Mouse (Mus musculus) liver, postnatal 0 days (tissue): ENCODE data around the gene Zfp661. TPM values are rescaled to one million over a fixed set of nuclear protein-coding genes. Genes with fewer than 3 reads are reported as not detected.

Experiments
- ATAC-seq: fragments of 200-750 bp; cut with Nextera tagmentation; 2 replicates; pipeline ENCODE4 v1.8.0; 2017; ENCODE audit warnings: mild to moderate bottlenecking, moderate library complexity
- DNase-seq: peaks from one replicate; pipeline ENCODE4 v3.0.0-alpha.2; 2016
- H3K27ac ChIP-seq: fragments of 300-500 bp; sonication (generic); 2 replicates; pipeline ENCODE4 v1.5.1; 2014; ENCODE audit warnings: antibody characterized with exemption, moderate library complexity, mild to moderate bottlenecking, low read depth
- H3K27me3 ChIP-seq: fragments of 300-500 bp; sonication (generic); 2 replicates; pipeline ENCODE4 v1.6.1; 2014; ENCODE audit warnings: low read length, control low read depth, mixed read lengths; ENCODE audit not compliant: insufficient read depth
- H3K36me3 ChIP-seq: fragments of 300-500 bp; sonication (generic); replicated peaks from 2 replicates; pipeline ENCODE4 v1.6.1; 2014; ENCODE audit warnings: mild to moderate bottlenecking, control low read depth, low read length, moderate library complexity, mixed read lengths; ENCODE audit not compliant: insufficient read depth
- H3K4me1 ChIP-seq: fragments of 300-500 bp; sonication (generic); 2 replicates; pipeline ENCODE4 v1.6.1; 2014; ENCODE audit warnings: antibody characterized with exemption, mild to moderate bottlenecking, control low read depth; ENCODE audit not compliant: insufficient read depth
- H3K4me2 ChIP-seq: fragments of 300-500 bp; sonication (generic); 2 replicates; pipeline ENCODE4 v1.6.1; 2014; ENCODE audit warnings: low read depth, mild to moderate bottlenecking, low read length, moderate library complexity, mixed read lengths
- H3K4me3 ChIP-seq: fragments of 300-500 bp; sonication (generic); 2 replicates; pipeline ENCODE4 v1.5.1; 2014; ENCODE audit warnings: low read depth, low read length
- H3K9ac ChIP-seq: fragments of 300-500 bp; sonication (generic); replicated peaks from 2 replicates; pipeline ENCODE4 v1.6.1; 2014; ENCODE audit warnings: mild to moderate bottlenecking, moderate library complexity
- H3K9me3 ChIP-seq: fragments of 300-500 bp; sonication (generic); 2 replicates; pipeline ENCODE4 v1.6.1; 2016; ENCODE audit warnings: mild to moderate bottlenecking, control low read depth, low read length, mixed read lengths
- CTCF ChIP-seq: sonication (generic); IDR thresholded peaks from 2 replicates; pipeline ENCODE4 v1.5.1; 2016; ENCODE audit warnings: antibody characterized with exemption, low read depth
- EP300 ChIP-seq: IDR thresholded peaks from 2 replicates; pipeline ENCODE4 v1.6.1; 2016; ENCODE audit warnings: antibody characterized with exemption, low read depth, mild to moderate bottlenecking
- WGBS: fragments of 180-500 bp; shearing (Covaris S2); extraction: QIAGEN DNeasy Blood & Tissue Kit; methylation state at CpG from one replicate; pipeline ENCODE4 v1.1.7; 2014; ENCODE audit not compliant: insufficient replicate concordance; 5-methylcytosine and 5-hydroxymethylcytosine counted together
- polyA plus RNA-seq: library from polyadenylated mRNA; unstranded; fragments of >200 nt; fragmentation: Nextera tagmentation; extraction: Ambion mirVana; gene quantifications from 2 replicates; pipeline ENCODE4 v1.2.1, GENCODE M21; 2015

Zfp661 gene
- polyA plus RNA-seq, 1 experiment from 2014 or later, result 1.7 TPM

DNA sequence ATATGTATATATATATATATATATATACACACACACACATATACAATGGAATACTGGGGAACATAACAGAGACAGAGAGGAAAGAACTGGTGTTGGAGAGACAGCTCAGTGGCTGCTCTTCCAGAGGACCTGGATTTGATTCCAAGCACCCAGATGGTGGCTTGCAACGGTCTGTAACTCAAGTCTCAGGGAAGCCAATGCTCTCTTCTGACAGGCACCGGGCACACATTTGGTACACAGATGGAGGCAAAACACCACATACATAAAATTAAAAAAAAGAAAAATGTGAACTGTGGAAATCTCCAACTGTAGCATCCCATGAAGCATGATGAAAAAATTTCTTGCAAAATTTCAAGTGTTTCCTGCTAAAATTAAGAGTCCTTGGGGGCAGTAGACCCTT is 37.9 kb upstream of the Zfp661 start:
- no peak for TF ChIP-seq EP300
- TF ChIP-seq CTCF, result no peak

DNA sequence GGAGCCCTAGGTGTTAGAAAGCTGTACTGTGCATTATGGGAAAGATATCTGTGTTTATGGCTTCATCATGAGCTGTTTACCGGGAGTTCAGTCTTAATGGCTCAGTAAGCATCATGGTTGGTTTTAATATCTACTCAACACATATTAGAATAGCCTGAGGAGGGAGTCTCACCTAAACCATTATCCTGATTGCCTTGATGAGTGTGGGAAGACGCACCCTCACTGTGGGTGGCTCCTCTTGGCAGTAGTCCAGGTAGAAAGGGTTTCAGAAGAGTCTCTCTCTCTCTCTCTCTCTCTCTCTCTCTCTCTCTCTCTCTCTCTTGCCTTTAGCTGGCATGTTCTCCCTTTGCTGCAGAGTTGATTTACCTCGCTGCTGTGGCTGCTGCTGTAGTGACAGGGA is 35.2 kb upstream of the Zfp661 start:
- DNase-seq (no peak), ATAC-seq (no peak)
- Histone ChIP-seq H3K4me1 (no peaks in the 10 kb centered on the region), H3K9me3 (no peaks in the 10 kb centered on the region), H3K27me3 (no peaks in the 10 kb centered on the region), H3K4me3 (no peak overlapping the region), H3K4me2 (no peak overlapping the region), H3K9ac (no peak overlapping the region), H3K36me3 (no peaks in the 10 kb centered on the region), H3K27ac (no peak overlapping the region)
- 43% methylated on average over 3 of the region's 3 CpGs for WGBS
- TF ChIP-seq CTCF (no peak), EP300 (no peak)

More for the DNA sequence above, 37.9 kb upstream of the Zfp661 start:
- no peaks in the 10 kb centered on the region for H3K27me3 ChIP-seq
- H3K27ac ChIP-seq, result no peak overlapping the region
- no peak overlapping the region for H3K9ac ChIP-seq
- no peaks in the 10 kb centered on the region for H3K4me1 ChIP-seq
- WGBS, result 73% methylated on average over 2 of the region's 2 CpGs
- no peaks in the 10 kb centered on the region for H3K9me3 ChIP-seq
- DNase-seq (no peak), ATAC-seq (no peak)
- no peak overlapping the region for H3K4me2 ChIP-seq
- no peak overlapping the region for H3K4me3 ChIP-seq
- H3K36me3 ChIP-seq, result no peaks in the 10 kb centered on the region

DNA sequence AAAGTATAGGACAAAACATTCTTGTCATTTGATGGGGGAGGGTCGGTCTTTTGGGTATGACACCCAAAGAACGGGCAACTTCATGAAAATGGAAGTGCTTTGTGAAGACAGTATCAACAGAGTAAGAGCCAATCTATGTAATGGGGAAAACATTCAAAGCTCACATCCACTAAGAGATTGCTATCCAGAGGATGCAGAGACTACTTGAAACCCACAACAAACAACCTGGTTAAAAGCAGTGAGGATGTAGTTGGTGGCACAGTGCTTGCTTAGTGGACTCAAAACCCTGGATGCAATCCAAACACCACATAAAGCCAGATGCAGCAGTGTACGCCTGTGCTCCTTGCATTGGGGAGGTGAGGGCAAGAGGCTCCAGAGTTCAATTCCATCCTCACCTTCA is 32.4 kb upstream of the Zfp661 start:
- DNase-seq (no peak), ATAC-seq (no peak)
- 59% methylated on average over 3 of the region's 3 CpGs for WGBS
- H3K27ac ChIP-seq, result no peak overlapping the region
- no peaks in the 10 kb centered on the region for H3K9me3 ChIP-seq
- H3K36me3 ChIP-seq, result no peaks in the 10 kb centered on the region
- H3K9ac ChIP-seq, result no peak overlapping the region
- no peaks in the 10 kb centered on the region for H3K27me3 ChIP-seq
- H3K4me2 ChIP-seq, result no peak overlapping the region
- H3K4me1 ChIP-seq, result no peaks in the 10 kb centered on the region
- H3K4me3 ChIP-seq, result no peak overlapping the region
- TF ChIP-seq EP300, result no peak
- no peak for TF ChIP-seq CTCF

DNA sequence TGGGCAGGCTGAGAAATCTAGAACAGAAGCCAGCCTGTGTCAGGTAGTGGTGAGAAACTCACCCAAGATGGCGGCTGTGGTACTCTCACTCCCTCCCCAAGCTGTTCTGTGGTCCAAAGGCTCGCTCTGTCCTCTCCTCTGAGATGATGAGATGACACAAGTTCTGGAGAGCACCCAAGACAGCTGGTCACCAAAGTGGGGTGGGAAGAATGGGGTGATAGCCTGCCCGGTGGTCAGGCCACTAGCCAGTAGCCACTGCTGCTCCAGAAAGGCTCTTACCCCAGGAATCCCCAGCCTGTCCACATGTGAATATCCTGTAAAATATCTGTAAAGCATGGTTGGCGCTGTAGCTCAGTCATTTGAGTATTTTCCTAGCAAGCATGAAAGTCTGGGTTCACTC is 25.4 kb upstream of the Zfp661 start:
- Histone ChIP-seq H3K27me3 (no peaks in the 10 kb centered on the region), H3K9me3 (no peaks in the 10 kb centered on the region), H3K9ac (no peak overlapping the region), H3K27ac (no peak overlapping the region), H3K4me2 (no peak overlapping the region), H3K4me1 (no peaks in the 10 kb centered on the region), H3K4me3 (no peak overlapping the region), H3K36me3 (no peaks in the 10 kb centered on the region)
- WGBS, result 81% methylated on average over 4 of the region's 4 CpGs
- no peak for DNase-seq
- no peak for TF ChIP-seq EP300
- TF ChIP-seq CTCF, result no peak
- ATAC-seq, result no peak

DNA sequence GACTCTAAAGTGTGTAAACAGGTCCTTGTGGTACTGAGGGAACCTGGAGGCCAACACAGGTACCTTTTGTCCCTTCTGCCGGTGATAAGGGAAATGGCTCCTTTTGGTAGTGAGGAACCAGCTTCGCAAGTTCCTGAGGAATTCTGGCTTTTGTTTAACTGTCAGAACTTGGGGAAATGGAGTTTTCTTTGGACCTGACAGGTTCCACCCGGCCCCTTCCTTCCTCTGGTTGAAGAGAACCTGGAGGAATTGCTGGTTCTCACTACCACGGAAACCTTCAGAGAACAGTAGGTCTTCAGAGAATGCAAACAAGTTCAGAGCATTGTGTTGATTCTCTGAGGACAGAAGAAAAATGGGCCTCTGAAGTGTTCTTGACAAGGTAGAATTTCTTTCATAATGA is 24.5 kb upstream of the Zfp661 start:
- TF ChIP-seq CTCF, result no peak
- no peak for TF ChIP-seq EP300
- H3K4me3 ChIP-seq, result no peak overlapping the region
- DNase-seq (no peak), ATAC-seq (no peak)
- 39% methylated on average over 4 of the region's 4 CpGs for WGBS
- H3K9ac ChIP-seq, result no peak overlapping the region
- H3K36me3 ChIP-seq, result no peaks in the 10 kb centered on the region
- H3K4me1 ChIP-seq, result no peaks in the 10 kb centered on the region
- H3K27me3 ChIP-seq, result no peaks in the 10 kb centered on the region
- no peak overlapping the region for H3K27ac ChIP-seq
- H3K4me2 ChIP-seq, result no peak overlapping the region
- H3K9me3 ChIP-seq, result no peaks in the 10 kb centered on the region

DNA sequence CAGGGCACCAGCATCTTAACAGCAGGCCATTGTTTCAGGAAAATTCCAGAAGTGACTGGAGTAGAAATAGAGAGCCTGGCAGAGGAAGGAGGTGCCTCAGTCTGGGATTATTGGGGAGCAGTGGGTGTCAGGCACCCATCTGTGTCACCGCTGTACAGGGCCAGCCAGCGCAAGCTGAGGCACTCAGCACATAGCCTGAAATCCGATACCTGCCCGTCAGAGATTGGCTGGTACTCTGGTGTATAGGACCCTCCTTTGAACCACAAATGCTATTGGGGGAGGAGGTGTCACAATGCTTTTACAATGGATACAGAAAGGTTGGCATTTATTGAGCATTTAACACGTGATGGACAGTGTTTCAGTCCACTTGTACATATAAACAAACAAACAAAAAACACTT is 22.1 kb upstream of the Zfp661 start:
- H3K27ac ChIP-seq, result no peak overlapping the region
- ATAC-seq (no peak), DNase-seq (no peak)
- no peaks in the 10 kb centered on the region for H3K27me3 ChIP-seq
- no peak overlapping the region for H3K9ac ChIP-seq
- no peak for TF ChIP-seq EP300
- no peak for TF ChIP-seq CTCF
- WGBS, result 36% methylated on average over 5 of the region's 5 CpGs
- H3K9me3 ChIP-seq, result no peaks in the 10 kb centered on the region
- H3K4me1 ChIP-seq, result no peaks in the 10 kb centered on the region
- no peak overlapping the region for H3K4me2 ChIP-seq
- no peak overlapping the region for H3K4me3 ChIP-seq
- H3K36me3 ChIP-seq, result peaks cover 19% of the 10 kb centered on the region

DNA sequence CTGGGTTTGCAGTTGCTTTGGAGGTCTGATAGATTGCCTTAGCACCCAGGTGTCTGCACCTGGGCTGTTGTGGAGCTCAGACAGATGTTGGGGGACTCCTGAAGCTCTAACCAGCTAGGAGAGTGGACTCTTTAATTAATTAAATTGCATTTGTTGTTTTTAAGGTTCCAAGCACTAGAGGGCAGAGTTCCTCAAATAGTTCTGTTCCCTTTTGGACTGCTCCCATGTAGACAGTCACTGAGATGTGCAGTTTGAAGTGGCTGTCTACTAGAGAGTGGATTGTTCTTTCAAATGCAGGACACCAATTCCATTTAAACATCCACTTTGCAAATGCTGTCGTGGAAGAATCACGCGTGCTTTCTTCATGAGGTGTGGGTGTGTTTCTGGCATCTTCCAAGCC is 21.3 kb upstream of the Zfp661 start:
- DNase-seq, result no peak
- Histone ChIP-seq H3K4me3 (no peak overlapping the region), H3K4me2 (no peak overlapping the region), H3K9ac (no peak overlapping the region), H3K27me3 (no peaks in the 10 kb centered on the region), H3K4me1 (no peaks in the 10 kb centered on the region), H3K9me3 (no peaks in the 10 kb centered on the region), H3K27ac (no peak overlapping the region), H3K36me3 (peaks cover 20% of the 10 kb centered on the region)
- WGBS, result 49% methylated on average over 3 of the region's 3 CpGs
- ATAC-seq, result no peak
- TF ChIP-seq CTCF, result peak; percentile 58
- no peak for TF ChIP-seq EP300
